Mouse (Mus musculus): ENCODE data around the gene Camta1.

- TF ChIP-seq GATA1 (IDR thresholded peaks at IDR 0.05; ENCODE audit: low read length) (no peak), TAL1 (IDR thresholded peaks at IDR 0.05; ENCODE audit: low read length) (no peak)
These were observed 525.3 kb downstream of the Camta1 start for GRCm38 (mm10) chr4:151336413-151336812.
